Mouse (Mus musculus) bone marrow macrophage, adult 2 months (primary cell): ENCODE measurements around the gene Meaf6.

ENCODE experiments used
- CTCF ChIP-seq: IDR thresholded peaks from 2 replicates; pipeline ENCODE4 v1.5.1; 2012; ENCODE audit warnings: low read depth, mild to moderate bottlenecking, low read length, moderate library complexity
- POLR2A ChIP-seq: IDR thresholded peaks from 2 replicates; pipeline ENCODE4 v1.6.1; 2012; ENCODE audit warnings: mild to moderate bottlenecking, low read depth, low read length, borderline replicate concordance

GRCm38 (mm10) chr4:125057273-125057672 lies 27.7 kb upstream of the Meaf6 start:
- TF ChIP-seq POLR2A (no peak), CTCF (no peak)
